Mouse (Mus musculus) cerebellum, adult 9-11 months (tissue): ENCODE results near the gene Ccdc3.

Source experiments
- DNase-seq: peaks from one replicate; pipeline ENCODE4 v3.0.0; 2022

The Ccdc3 gene

DNA sequence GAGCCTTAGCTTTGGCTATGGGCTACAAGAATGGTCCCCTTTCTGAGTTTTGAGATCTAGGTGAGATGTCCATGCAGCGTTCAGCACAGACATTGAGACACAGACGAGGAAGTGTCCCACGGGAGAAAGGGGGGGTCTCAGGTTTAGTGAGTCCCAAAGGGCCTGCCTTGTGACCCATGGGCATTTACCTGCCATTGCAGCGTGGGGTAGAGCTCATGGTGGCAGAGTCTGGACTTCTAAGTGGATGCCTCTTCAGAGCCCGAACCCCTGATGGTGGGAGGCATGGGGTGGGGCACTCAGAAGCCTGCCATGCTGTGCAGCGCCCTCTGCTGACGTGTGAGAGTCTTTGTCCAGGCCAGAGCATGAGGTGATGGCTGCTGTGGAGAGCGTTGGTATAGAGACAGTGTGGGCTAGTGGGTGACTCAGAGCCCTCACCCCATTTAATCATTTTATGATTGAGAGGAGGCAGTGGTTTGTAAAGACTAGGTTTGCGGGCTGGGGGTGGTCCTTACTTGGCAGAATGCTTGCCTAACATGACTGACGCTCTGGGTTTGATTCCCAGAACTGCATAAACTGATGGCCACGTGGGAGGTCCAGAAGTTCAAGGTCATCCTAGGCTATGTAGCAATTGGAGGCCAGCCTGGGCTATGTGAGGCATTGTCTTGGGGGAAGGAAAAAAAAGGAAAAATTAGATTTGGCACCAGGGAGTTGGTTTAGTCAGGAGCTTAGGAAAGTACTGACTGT is 23.6 kb downstream of the Ccdc3 start:
- no peak for DNase-seq

- DNase-seq, result no peak
Measured at GRCm38 (mm10) chr2:5161908-5162674, 24.5 kb downstream of the Ccdc3 start.

- DNase-seq, result no peak
Measured at GRCm38 (mm10) chr2:5162756-5163155, 25.2 kb downstream of the Ccdc3 start.

DNA sequence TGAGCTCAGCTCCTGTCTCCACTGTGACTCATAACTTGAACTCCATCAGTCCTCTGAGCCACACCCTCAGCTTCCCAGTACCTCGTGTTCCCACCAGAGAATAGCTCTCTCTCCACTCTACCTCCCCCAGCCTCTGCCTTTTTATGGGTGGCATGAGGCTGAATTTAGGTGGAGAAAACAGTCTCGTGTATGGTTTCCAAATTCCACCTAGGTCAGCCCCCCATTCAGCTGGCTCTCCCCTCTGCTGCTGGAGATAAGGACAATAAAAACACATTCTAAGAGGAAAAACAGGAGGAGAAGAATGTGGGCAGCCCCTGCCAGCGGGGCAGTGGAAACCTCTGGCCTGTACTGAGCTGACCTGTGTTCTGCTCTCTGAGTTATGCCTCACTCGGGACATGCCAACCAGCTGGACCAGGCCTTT is 28.4 kb downstream of the Ccdc3 start:
- no peak for DNase-seq

DNA sequence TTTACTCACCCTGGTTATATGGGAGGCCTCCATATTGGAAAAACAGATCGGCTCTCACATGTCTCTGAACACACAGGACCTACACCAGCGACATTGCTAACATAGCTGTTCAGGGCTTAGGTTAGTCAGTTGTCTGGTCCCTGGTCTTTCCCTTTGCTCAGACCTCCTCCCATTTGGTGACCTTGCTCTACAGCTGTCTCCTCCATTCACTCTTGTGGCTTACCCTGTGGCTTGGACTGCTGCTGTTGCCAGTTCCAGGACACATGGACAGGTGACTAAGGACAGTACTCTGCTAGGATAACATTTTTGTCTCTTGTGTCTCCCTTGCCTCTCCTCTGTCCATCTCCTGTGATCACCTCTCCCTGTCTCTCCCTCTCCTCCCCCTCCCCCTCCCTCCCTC is 29.2 kb downstream of the Ccdc3 start:
- DNase-seq, result no peak

GRCm38 (mm10) chr2:5170815-5171214 is 33.2 kb downstream of the Ccdc3 start:
- DNase-seq, result no peak

GRCm38 (mm10) chr2:5171301-5172000 is 33.9 kb downstream of the Ccdc3 start:
- DNase-seq, result no peak

- no peak for DNase-seq
Measured at GRCm38 (mm10) chr2:5172773-5173172, 35.2 kb downstream of the Ccdc3 start.

- no peak for DNase-seq
Measured at GRCm38 (mm10) chr2:5174716-5175115, 37.1 kb downstream of the Ccdc3 start.

GRCm38 (mm10) chr2:5181462-5182443 is 44.2 kb downstream of the Ccdc3 start:
- DNase-seq, result no peak

DNA sequence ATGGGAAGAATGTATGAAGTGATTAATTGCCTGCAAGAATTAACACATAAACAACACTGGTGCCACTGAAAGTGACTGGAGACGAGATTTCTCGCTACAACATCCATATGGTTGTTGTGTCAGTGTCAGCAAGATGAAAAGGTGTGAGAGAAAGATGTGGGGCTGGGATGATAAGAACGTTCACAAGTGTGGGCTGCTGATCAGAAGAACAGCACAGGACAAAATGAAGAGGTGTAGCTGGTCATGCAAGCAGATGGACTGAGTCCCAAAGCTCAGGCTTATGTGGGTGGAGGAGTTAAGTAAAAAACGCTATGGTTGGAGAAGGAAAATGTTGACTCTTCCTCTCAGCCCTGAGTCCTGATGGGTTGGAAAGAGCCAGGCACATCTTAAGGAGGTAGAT is 46.6 kb downstream of the Ccdc3 start:
- no peak for DNase-seq

GRCm38 (mm10) chr2:5185631-5186030 is 48.1 kb downstream of the Ccdc3 start:
- no peak for DNase-seq

DNA sequence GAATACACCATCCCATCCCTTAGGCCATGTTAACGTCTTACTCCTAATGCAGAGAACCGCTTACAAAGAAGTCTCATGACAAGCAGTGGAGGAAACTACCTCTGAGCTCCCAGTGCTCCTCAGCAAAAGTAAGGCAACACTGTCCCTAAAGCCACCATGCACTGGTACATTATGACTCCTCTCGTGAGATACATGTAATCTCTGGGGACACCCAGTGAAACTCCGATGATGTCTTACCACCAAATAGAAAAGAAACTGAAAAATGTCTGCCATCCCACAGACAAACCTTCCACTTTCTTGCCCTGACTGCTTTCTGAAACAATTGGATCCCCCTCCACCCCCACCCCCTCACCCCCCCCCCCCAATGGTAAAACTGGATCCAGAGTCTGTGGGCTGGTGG is 54.6 kb downstream of the Ccdc3 start:
- DNase-seq, result no peak

DNA sequence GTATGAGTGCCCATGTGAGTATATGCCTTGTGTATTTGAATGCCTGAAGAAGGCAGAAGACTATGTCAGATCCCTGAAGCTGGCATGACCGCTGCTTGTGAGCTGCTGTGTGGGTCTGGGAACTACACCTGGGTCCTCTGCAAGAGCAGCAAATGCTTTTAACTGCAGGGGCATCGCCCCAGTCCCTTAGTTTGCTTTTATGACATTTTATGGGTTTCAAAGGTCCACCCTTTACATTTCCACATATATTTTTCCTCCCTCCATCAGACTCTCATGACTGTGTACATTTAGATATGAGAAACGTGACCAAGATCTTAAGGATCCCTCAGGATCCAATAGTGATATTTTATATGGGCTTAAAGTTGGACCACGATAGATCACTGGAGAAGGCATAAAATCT is 55.5 kb downstream of the Ccdc3 start:
- no peak for DNase-seq

DNA sequence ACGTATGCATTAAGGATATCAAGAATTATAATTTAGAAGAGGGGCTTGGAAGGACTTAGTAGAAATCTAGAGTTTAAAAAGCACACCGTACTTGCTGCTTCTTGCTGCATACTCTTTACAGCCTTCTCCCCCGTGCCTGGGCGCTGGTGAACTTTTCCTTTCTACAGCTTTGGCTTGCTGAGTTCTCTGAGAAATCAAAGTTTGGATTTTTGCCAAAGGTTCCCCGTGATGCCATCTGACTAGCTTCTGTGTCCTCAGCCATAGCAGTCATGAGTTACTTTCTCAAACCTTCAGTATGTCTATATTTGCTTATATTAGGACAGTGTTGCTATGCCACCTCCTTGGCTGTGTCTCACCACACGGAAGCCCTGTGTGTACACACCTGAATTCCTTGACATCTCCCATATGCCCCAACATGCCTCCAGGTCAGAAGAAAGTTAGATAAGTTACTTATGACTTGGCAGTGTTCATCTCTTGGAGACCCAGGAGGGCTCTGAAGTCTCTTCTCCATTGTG is 57.2 kb downstream of the Ccdc3 start:
- no peak for DNase-seq

GRCm38 (mm10) chr2:5197486-5197885 is 59.9 kb downstream of the Ccdc3 start:
- no peak for DNase-seq

- no peak for DNase-seq
Measured at GRCm38 (mm10) chr2:5199289-5199688, 61.7 kb downstream of the Ccdc3 start.

DNA sequence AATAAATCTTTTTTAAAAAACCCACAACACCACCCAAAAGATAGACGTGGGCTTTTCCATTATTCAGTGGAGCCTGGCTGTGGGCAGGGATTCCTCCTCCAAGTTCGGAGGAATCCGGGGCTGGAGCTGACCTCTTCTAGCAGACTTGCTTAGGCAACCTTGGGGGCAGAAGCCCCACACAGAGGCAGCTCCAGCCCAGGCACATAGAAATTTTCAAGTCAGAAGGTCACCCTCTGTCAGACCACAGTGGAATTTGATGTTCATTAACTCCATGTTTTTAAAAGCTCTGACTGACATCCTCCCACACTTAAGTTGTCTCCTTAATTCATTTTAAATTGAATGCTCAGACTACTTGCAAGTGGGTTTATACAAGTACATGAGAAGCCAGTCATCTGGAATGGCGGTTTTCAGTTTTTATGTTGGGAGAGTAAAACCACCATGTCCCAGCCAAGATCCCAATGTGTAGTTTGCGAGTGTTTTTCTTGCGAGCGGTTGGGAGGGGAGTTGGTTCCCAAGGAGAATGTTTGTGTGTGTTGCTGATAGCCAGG is 63.3 kb downstream of the Ccdc3 start:
- DNase-seq, result no peak

GRCm38 (mm10) chr2:5203146-5203545 is 65.6 kb downstream of the Ccdc3 start:
- DNase-seq, result no peak

GRCm38 (mm10) chr2:5204941-5205340 is 67.4 kb downstream of the Ccdc3 start:
- DNase-seq, result no peak

DNA sequence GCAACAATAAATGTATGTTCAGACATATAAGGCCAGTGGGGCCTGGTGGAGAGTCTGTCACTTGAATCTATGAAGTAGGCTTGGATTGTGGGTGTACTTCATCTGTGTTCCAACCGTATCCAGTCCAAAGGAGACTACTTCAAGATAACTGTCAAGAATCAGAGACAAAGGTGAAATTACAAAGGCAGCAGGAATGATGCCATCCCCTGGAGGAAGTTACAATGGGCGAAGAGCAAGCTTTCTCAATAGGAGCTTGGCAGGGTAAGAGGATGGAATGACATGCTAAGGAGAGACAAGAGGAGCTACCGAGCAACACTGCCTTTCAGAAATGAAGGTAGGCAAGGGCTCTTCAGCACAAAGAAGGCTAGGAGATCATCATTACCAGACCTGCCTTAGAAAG is 69.1 kb downstream of the Ccdc3 start:
- no peak for DNase-seq

- no peak for DNase-seq
Measured at GRCm38 (mm10) chr2:5214581-5214980, 77.0 kb downstream of the Ccdc3 start.
